Mouse (Mus musculus): ENCODE measurements around the gene Nrip1. TPM values are rescaled to one million over a fixed set of nuclear protein-coding genes. Genes with fewer than 3 reads are reported as not detected.

The Nrip1 gene
- polyA plus RNA-seq, 1 experiment from 2014 or later: 33.7 TPM

- H3K4me1 ChIP-seq (replicated peaks; ENCODE audit: insufficient read depth, low read length): peaks cover 13% of the 10 kb centered on the region
- WGBS: 91% methylated on average over 12 of the region's 12 CpGs
- no peaks in the 10 kb centered on the region for H3K27me3 ChIP-seq (ENCODE audit: insufficient read depth, low read length)
- TF ChIP-seq CTCF (IDR thresholded peaks at IDR 0.05; ENCODE audit: low read depth): no peak
- no peaks in the 10 kb centered on the region for H3K9me3 ChIP-seq (replicated peaks; ENCODE audit: low read length)
- no peaks in the 10 kb centered on the region; the same call in 1 of the 2 replicates for H3K36me3 ChIP-seq (ENCODE audit: insufficient read depth, low read length)
- H3K4me2 ChIP-seq (ENCODE audit: low read length): no peak overlapping the region
- DNase-seq (ENCODE audit: low spot score) (no peak), ATAC-seq (replicated peaks; ENCODE audit: low FRiP score, low read depth) (no peak)
- no peak overlapping the region for H3K4me3 ChIP-seq (replicated peaks; ENCODE audit: low read depth, low read length)
- H3K9ac ChIP-seq (ENCODE audit: low read depth, low read length): no peak overlapping the region
- H3K27ac ChIP-seq: no peak overlapping the region
These were observed 10.6 kb downstream of the Nrip1 start for GRCm38 (mm10) chr16:76362982-76363381.

GRCm38 (mm10) chr16:76360441-76360840 lies 13.2 kb downstream of the Nrip1 start:
- peaks cover 22% of the 10 kb centered on the region for H3K4me1 ChIP-seq (replicated peaks; ENCODE audit: insufficient read depth, low read length)
- H3K4me2 ChIP-seq (ENCODE audit: low read length): no peak overlapping the region
- ATAC-seq (replicated peaks; ENCODE audit: low FRiP score, low read depth): no peak
- no peaks in the 10 kb centered on the region for H3K27me3 ChIP-seq (ENCODE audit: insufficient read depth, low read length)
- TF ChIP-seq CTCF (IDR thresholded peaks at IDR 0.05; ENCODE audit: low read depth): no peak
- H3K27ac ChIP-seq: no peak overlapping the region
- no peak for DNase-seq (ENCODE audit: low spot score)
- no peaks in the 10 kb centered on the region for H3K9me3 ChIP-seq (replicated peaks; ENCODE audit: low read length)
- 85% methylated on average over 6 of the region's 6 CpGs for WGBS
- H3K36me3 ChIP-seq (ENCODE audit: insufficient read depth, low read length): no peaks in the 10 kb centered on the region
- no peak overlapping the region for H3K9ac ChIP-seq (ENCODE audit: low read depth, low read length)
- H3K4me3 ChIP-seq (replicated peaks; ENCODE audit: low read depth, low read length): no peak overlapping the region

GRCm38 (mm10) chr16:76358757-76359156 lies 14.9 kb downstream of the Nrip1 start:
- WGBS: 14% methylated on average over 4 of the region's 4 CpGs
- DNase-seq (ENCODE audit: low spot score): no peak
- no peaks in the 10 kb centered on the region for H3K9me3 ChIP-seq (replicated peaks; ENCODE audit: low read length)
- H3K36me3 ChIP-seq (ENCODE audit: insufficient read depth, low read length): no peaks in the 10 kb centered on the region
- H3K4me2 ChIP-seq (ENCODE audit: low read length): peak overlapping the region; percentile 23; the same call in 1 of the 2 replicates
- H3K9ac ChIP-seq (ENCODE audit: low read depth, low read length): no peak overlapping the region
- H3K27me3 ChIP-seq (ENCODE audit: insufficient read depth, low read length): no peaks in the 10 kb centered on the region
- no peak for ATAC-seq (replicated peaks; ENCODE audit: low FRiP score, low read depth)
- H3K4me3 ChIP-seq (replicated peaks; ENCODE audit: low read depth, low read length): no peak overlapping the region
- no peak for TF ChIP-seq CTCF (IDR thresholded peaks at IDR 0.05; ENCODE audit: low read depth)
- peaks cover 21% of the 10 kb centered on the region for H3K4me1 ChIP-seq (replicated peaks; ENCODE audit: insufficient read depth, low read length)
- H3K27ac ChIP-seq: no peak overlapping the region

- H3K9ac ChIP-seq (ENCODE audit: low read depth, low read length): no peak overlapping the region
- no peaks in the 10 kb centered on the region for H3K36me3 ChIP-seq (ENCODE audit: insufficient read depth, low read length)
- WGBS: 27% methylated on average over 18 of the region's 18 CpGs
- no peak overlapping the region for H3K4me3 ChIP-seq (replicated peaks; ENCODE audit: low read depth, low read length)
- no peaks in the 10 kb centered on the region for H3K27me3 ChIP-seq (ENCODE audit: insufficient read depth, low read length)
- H3K9me3 ChIP-seq (replicated peaks; ENCODE audit: low read length): no peaks in the 10 kb centered on the region
- no peak for DNase-seq (ENCODE audit: low spot score)
- peaks cover 21% of the 10 kb centered on the region for H3K4me1 ChIP-seq (replicated peaks; ENCODE audit: insufficient read depth, low read length)
- H3K27ac ChIP-seq: no peak overlapping the region
- H3K4me2 ChIP-seq (ENCODE audit: low read length): peak overlapping the region; percentile 23
- ATAC-seq (replicated peaks; ENCODE audit: low FRiP score, low read depth): no peak; the same call in 1 of the 2 replicates
- no peak for TF ChIP-seq CTCF (IDR thresholded peaks at IDR 0.05; ENCODE audit: low read depth)
These were observed 15.4 kb downstream of the Nrip1 start for GRCm38 (mm10) chr16:76358128-76358748.

GRCm38 (mm10) chr16:76357155-76357554 lies 16.5 kb downstream of the Nrip1 start:
- no peaks in the 10 kb centered on the region for H3K9me3 ChIP-seq (replicated peaks; ENCODE audit: low read length)
- DNase-seq (ENCODE audit: low spot score) (no peak), ATAC-seq (replicated peaks; ENCODE audit: low FRiP score, low read depth) (no peak)
- H3K27ac ChIP-seq: no peak overlapping the region
- no peak overlapping the region for H3K4me3 ChIP-seq (replicated peaks; ENCODE audit: low read depth, low read length)
- H3K36me3 ChIP-seq (ENCODE audit: insufficient read depth, low read length): 0 out of 2 replicates have a peak, but pooled peaks cover 4% of the 10 kb centered on the region
- WGBS: 87% methylated on average over 12 of the region's 12 CpGs
- peaks cover 21% of the 10 kb centered on the region for H3K4me1 ChIP-seq (replicated peaks; ENCODE audit: insufficient read depth, low read length)
- TF ChIP-seq CTCF (IDR thresholded peaks at IDR 0.05; ENCODE audit: low read depth): no peak
- no peaks in the 10 kb centered on the region for H3K27me3 ChIP-seq (ENCODE audit: insufficient read depth, low read length)
- H3K4me2 ChIP-seq (ENCODE audit: low read length): no peak overlapping the region
- no peak overlapping the region for H3K9ac ChIP-seq (ENCODE audit: low read depth, low read length)

- no peak overlapping the region for H3K27ac ChIP-seq
- peaks cover 5% of the 10 kb centered on the region; the same call in 1 of the 2 replicates for H3K36me3 ChIP-seq (ENCODE audit: insufficient read depth, low read length)
- no peaks in the 10 kb centered on the region for H3K9me3 ChIP-seq (replicated peaks; ENCODE audit: low read length)
- peaks cover 25% of the 10 kb centered on the region for H3K4me1 ChIP-seq (replicated peaks; ENCODE audit: insufficient read depth, low read length)
- TF ChIP-seq CTCF (IDR thresholded peaks at IDR 0.05; ENCODE audit: low read depth): no peak
- H3K4me3 ChIP-seq (replicated peaks; ENCODE audit: low read depth, low read length): no peak overlapping the region
- no peak overlapping the region for H3K9ac ChIP-seq (ENCODE audit: low read depth, low read length)
- no peak overlapping the region for H3K4me2 ChIP-seq (ENCODE audit: low read length)
- no peak for DNase-seq (ENCODE audit: low spot score)
- no peaks in the 10 kb centered on the region for H3K27me3 ChIP-seq (ENCODE audit: insufficient read depth, low read length)
- 90% methylated on average over 14 of the region's 14 CpGs for WGBS
- ATAC-seq (replicated peaks; ENCODE audit: low FRiP score, low read depth): no peak
These were observed 17.6 kb downstream of the Nrip1 start for GRCm38 (mm10) chr16:76355947-76356550.
